Mouse (Mus musculus): Measurements from ENCODE around the gene Ncoa6.

Gene Ncoa6

GRCm38 (mm10) chr2:155420911-155421310, 52.8 kb downstream of the Ncoa6 start:
- no peak for DNase-seq

GRCm38 (mm10) chr2:155404635-155405034, 69.1 kb downstream of the Ncoa6 start:
- DNase-seq = peak; percentile 52

GRCm38 (mm10) chr2:155401926-155402325, 71.8 kb downstream of the Ncoa6 start:
- DNase-seq = no peak

- no peak for DNase-seq
Observed at GRCm38 (mm10) chr2:155400276-155400675, 73.4 kb downstream of the Ncoa6 start.

GRCm38 (mm10) chr2:155394586-155394985, 79.1 kb downstream of the Ncoa6 start:
- no peak for DNase-seq

- DNase-seq = no peak
Observed at GRCm38 (mm10) chr2:155388573-155388972, 85.1 kb downstream of the Ncoa6 start.

- DNase-seq = no peak
Observed at GRCm38 (mm10) chr2:155387052-155387451, 86.6 kb downstream of the Ncoa6 start.

- DNase-seq = no peak
Observed at GRCm38 (mm10) chr2:155386534-155386899, 87.2 kb downstream of the Ncoa6 start.

GRCm38 (mm10) chr2:155385731-155386533, 87.8 kb downstream of the Ncoa6 start:
- DNase-seq = no peak

GRCm38 (mm10) chr2:155385090-155385489, 88.6 kb downstream of the Ncoa6 start:
- peak; percentile 94 for DNase-seq

GRCm38 (mm10) chr2:155382791-155383438, 90.8 kb downstream of the Ncoa6 start:
- peak; percentile 75 for DNase-seq

GRCm38 (mm10) chr2:155382332-155382700, 91.4 kb downstream of the Ncoa6 start:
- no peak for DNase-seq

GRCm38 (mm10) chr2:155381643-155382331, 91.9 kb downstream of the Ncoa6 start:
- peak; percentile 99 for DNase-seq

GRCm38 (mm10) chr2:155381060-155381437, 92.6 kb downstream of the Ncoa6 start:
- peak; percentile 38 for DNase-seq

- DNase-seq = no peak
Observed at GRCm38 (mm10) chr2:155380261-155381059, 93.2 kb downstream of the Ncoa6 start, which contains the start of gene Trp53inp2. TSS of gene Trp53inp2 (plus strand) at chr2:155381059.

GRCm38 (mm10) chr2:155376191-155376590, 97.5 kb downstream of the Ncoa6 start:
- peak; percentile 50 for DNase-seq

GRCm38 (mm10) chr2:155374521-155374920, 99.2 kb downstream of the Ncoa6 start:
- DNase-seq = no peak

- DNase-seq = no peak
Observed at GRCm38 (mm10) chr2:155373886-155374285, 99.8 kb downstream of the Ncoa6 start.

GRCm38 (mm10) chr2:155373302-155373701, 100.4 kb downstream of the Ncoa6 start:
- DNase-seq = peak; percentile 13

GRCm38 (mm10) chr2:155372451-155372850, 101.2 kb downstream of the Ncoa6 start:
- no peak for DNase-seq

- peak; percentile 86 for DNase-seq
Observed at GRCm38 (mm10) chr2:155369333-155369883, 104.3 kb downstream of the Ncoa6 start.

GRCm38 (mm10) chr2:155367635-155368284, 105.9 kb downstream of the Ncoa6 start:
- DNase-seq = peak; percentile 55

All from lung, postnatal 36 days (tissue).